Mouse (Mus musculus) E14TG2a.4 (cell line): ENCODE measurements around the gene 1700011M02Rik.
A peak's percentile ranks its signal among the peaks of the same experiment; 100 is the strongest.

Experiments used
- CTCF ChIP-seq: conservative IDR thresholded peaks from 2 replicates; pipeline ENCODE4 v1.5.1; 2014; ENCODE audit warnings: low read length
- NANOG ChIP-seq: IDR thresholded peaks from 2 replicates; pipeline ENCODE4 v1.6.1; 2014; ENCODE audit warnings: borderline replicate concordance, low read length, mixed read lengths
- POU5F1 ChIP-seq: IDR thresholded peaks from 2 replicates; pipeline ENCODE4 v1.6.1; 2014; ENCODE audit warnings: low read length, borderline replicate concordance

GRCm38 (mm10) chrX:102958917-102959316 lies 50.2 kb downstream of the 1700011M02Rik start:
- TF ChIP-seq POU5F1 (no peak), CTCF (peak; percentile 34), NANOG (no peak)
